Mouse (Mus musculus): ENCODE results near the gene Gm45713. TPM values are rescaled to one million over a fixed set of nuclear protein-coding genes. Genes with fewer than 3 reads are reported as not detected.
"Not testable (repeated sequence)": the region's sequence is repeated elsewhere in the genome, so short reads cannot be mapped to it uniquely, and the experiment has no call there.

The Gm45713 gene
- polyA plus RNA-seq, 1 experiment from 2014 or later: 0.20 TPM

DNA sequence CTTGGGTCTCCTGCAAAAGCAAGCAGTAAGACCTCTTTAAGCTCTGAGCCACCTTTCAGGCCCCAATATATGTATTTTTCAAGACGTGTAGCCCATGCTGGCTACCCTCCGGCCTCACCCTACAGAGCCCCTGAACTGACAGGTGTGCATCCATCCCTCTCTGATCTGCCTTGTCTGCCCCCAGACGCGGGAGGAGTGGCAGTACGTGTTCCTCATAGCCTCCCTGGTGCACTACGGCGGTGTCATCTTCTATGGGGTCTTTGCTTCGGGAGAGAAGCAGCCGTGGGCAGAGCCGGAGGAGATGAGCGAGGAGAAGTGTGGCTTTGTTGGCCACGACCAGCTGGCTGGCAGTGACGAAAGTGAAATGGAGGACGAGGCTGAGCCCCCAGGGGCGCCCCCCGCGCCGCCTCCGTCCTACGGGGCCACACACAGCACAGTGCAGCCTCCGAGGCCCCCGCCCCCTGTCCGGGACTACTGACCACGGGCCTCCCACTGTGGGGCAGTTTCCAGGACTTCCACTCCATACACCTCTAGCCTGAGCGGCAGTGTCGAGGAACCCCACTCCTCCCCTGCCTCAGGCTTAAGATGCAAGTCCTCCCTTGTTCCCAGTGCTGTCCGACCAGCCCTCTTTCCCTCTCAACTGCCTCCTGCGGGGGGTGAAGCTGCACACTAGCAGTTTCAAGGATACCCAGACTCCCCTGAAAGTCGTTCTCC is 38.7 kb upstream of the Gm45713 start:
- Histone ChIP-seq H3K4me1 (peaks cover 21% of the 10 kb centered on the region), H3K9me3 (peaks cover 8% of the 10 kb centered on the region), H3K4me3 (peak overlapping the region; percentile 21), H3K4me2 (peak overlapping the region; percentile 39), H3K36me3 (no peaks in the 10 kb centered on the region), H3K9ac (peak overlapping the region; percentile 51), H3K27ac (no peak overlapping the region), H3K27me3 (peaks cover 96% of the 10 kb centered on the region)
- WGBS: 2% methylated on average over 29 of the region's 29 CpGs
- ATAC-seq (ENCODE audit: insufficient number of reproducible peaks, insufficient read depth, low FRiP score, low TSS enrichment, low read depth): no peak

DNA sequence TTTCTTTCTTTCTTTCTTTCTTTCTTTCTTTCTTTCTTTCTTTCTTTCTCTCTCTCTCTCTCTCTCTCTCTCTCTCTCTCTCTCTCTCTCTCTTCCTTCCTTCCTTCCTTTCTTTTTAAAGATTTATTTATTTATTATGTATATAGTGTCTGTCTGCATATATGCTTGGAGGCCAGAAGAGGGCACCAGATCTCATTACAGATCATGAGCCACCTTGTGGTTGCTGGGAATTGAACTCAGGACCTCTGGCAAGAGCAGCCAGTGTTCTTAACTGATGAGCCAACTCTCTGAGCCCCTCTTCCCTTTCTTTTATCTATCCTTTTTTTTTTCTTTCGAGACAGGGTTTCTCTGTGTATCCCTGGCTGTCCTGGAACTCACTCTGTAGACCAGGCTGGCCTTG is 37.7 kb upstream of the Gm45713 start:
- not testable (repeated sequence) for H3K4me2 ChIP-seq

GRCm38 (mm10) chr7:45172974-45173373 is 36.9 kb upstream of the Gm45713 start:
- H3K27me3 ChIP-seq: peaks cover 96% of the 10 kb centered on the region
- 56% methylated on average over 7 of the region's 7 CpGs for WGBS

More for the DNA sequence above, 37.7 kb upstream of the Gm45713 start:
- Histone ChIP-seq H3K9me3 (peaks cover 16% of the 10 kb centered on the region), H3K4me1 (peaks cover 22% of the 10 kb centered on the region), H3K27me3 (peaks cover 96% of the 10 kb centered on the region)
- H3K36me3 ChIP-seq; H3K9ac ChIP-seq; H3K4me3 ChIP-seq; H3K27ac ChIP-seq; ATAC-seq (ENCODE audit: insufficient number of reproducible peaks, insufficient read depth, low FRiP score, low TSS enrichment, low read depth): not testable (repeated sequence)
- WGBS: 67% methylated on average over 1 of the region's 1 CpGs

GRCm38 (mm10) chr7:45169495-45169894 is 33.5 kb upstream of the Gm45713 start:
- Histone ChIP-seq H3K27me3 (peaks cover 96% of the 10 kb centered on the region), H3K36me3 (no peaks in the 10 kb centered on the region), H3K4me1 (peaks cover 5% of the 10 kb centered on the region), H3K4me2 (no peak overlapping the region), H3K9ac (no peak overlapping the region), H3K27ac (no peak overlapping the region), H3K4me3 (no peak overlapping the region), H3K9me3 (peaks cover 19% of the 10 kb centered on the region)
- no peak for ATAC-seq (ENCODE audit: insufficient number of reproducible peaks, insufficient read depth, low FRiP score, low TSS enrichment, low read depth)
- WGBS: 87% methylated on average over 3 of the region's 3 CpGs

More at GRCm38 (mm10) chr7:45172974-45173373, 36.9 kb upstream of the Gm45713 start:
- Histone ChIP-seq H3K4me2 (no peak overlapping the region), H3K4me1 (peaks cover 25% of the 10 kb centered on the region), H3K27ac (no peak overlapping the region), H3K9me3 (peaks cover 16% of the 10 kb centered on the region), H3K36me3 (no peaks in the 10 kb centered on the region), H3K9ac (no peak overlapping the region), H3K4me3 (no peak overlapping the region)
- ATAC-seq (ENCODE audit: insufficient number of reproducible peaks, insufficient read depth, low FRiP score, low TSS enrichment, low read depth): no peak

GRCm38 (mm10) chr7:45168656-45169055 is 32.6 kb upstream of the Gm45713 start:
- Histone ChIP-seq H3K4me1 (peaks cover 9% of the 10 kb centered on the region), H3K9me3 (peaks cover 19% of the 10 kb centered on the region), H3K4me2 (no peak overlapping the region), H3K27me3 (peaks cover 96% of the 10 kb centered on the region), H3K9ac (no peak overlapping the region), H3K36me3 (no peaks in the 10 kb centered on the region), H3K27ac (no peak overlapping the region), H3K4me3 (no peak overlapping the region)
- ATAC-seq (ENCODE audit: insufficient number of reproducible peaks, insufficient read depth, low FRiP score, low TSS enrichment, low read depth): no peak
- 6% methylated on average over 24 of the region's 24 CpGs for WGBS

- no peak for ATAC-seq (ENCODE audit: insufficient number of reproducible peaks, insufficient read depth, low FRiP score, low TSS enrichment, low read depth)
- H3K4me3 ChIP-seq: no peak overlapping the region
- H3K27ac ChIP-seq: no peak overlapping the region
- no peaks in the 10 kb centered on the region for H3K36me3 ChIP-seq
- H3K9ac ChIP-seq: 0 out of 2 replicates have a peak overlapping the region, but pooled peaks have one; percentile 3
- WGBS: 4% methylated on average over 19 of the region's 19 CpGs
- no peak overlapping the region for H3K4me2 ChIP-seq
- H3K27me3 ChIP-seq: peaks cover 98% of the 10 kb centered on the region
- peaks cover 11% of the 10 kb centered on the region for H3K4me1 ChIP-seq
- peaks cover 19% of the 10 kb centered on the region for H3K9me3 ChIP-seq
Observed at GRCm38 (mm10) chr7:45167761-45168445, 31.9 kb upstream of the Gm45713 start.

GRCm38 (mm10) chr7:45166950-45167401 is 30.9 kb upstream of the Gm45713 start:
- peaks cover 16% of the 10 kb centered on the region for H3K4me1 ChIP-seq
- no peak overlapping the region for H3K27ac ChIP-seq
- H3K36me3 ChIP-seq: no peaks in the 10 kb centered on the region
- no peak overlapping the region for H3K4me2 ChIP-seq
- peaks cover 19% of the 10 kb centered on the region for H3K9me3 ChIP-seq
- no peak for ATAC-seq (ENCODE audit: insufficient number of reproducible peaks, insufficient read depth, low FRiP score, low TSS enrichment, low read depth)
- WGBS: 26% methylated on average over 10 of the region's 10 CpGs
- H3K4me3 ChIP-seq: no peak overlapping the region
- no peak overlapping the region for H3K9ac ChIP-seq
- H3K27me3 ChIP-seq: peaks cover 96% of the 10 kb centered on the region

- H3K4me1 ChIP-seq: peaks cover 16% of the 10 kb centered on the region
- H3K27me3 ChIP-seq: peaks cover 85% of the 10 kb centered on the region
- no peak overlapping the region for H3K4me3 ChIP-seq
- H3K36me3 ChIP-seq: peaks cover 6% of the 10 kb centered on the region; the same call in 1 of the 2 replicates
- no peak overlapping the region for H3K9ac ChIP-seq
- 40% methylated on average over 11 of the region's 11 CpGs for WGBS
- peaks cover 19% of the 10 kb centered on the region for H3K9me3 ChIP-seq
- no peak for ATAC-seq (ENCODE audit: insufficient number of reproducible peaks, insufficient read depth, low FRiP score, low TSS enrichment, low read depth)
- H3K4me2 ChIP-seq: no peak overlapping the region
- H3K27ac ChIP-seq: no peak overlapping the region
Observed at GRCm38 (mm10) chr7:45165701-45166100, 29.7 kb upstream of the Gm45713 start.

- Histone ChIP-seq H3K9me3 (peaks cover 12% of the 10 kb centered on the region), H3K4me3 (no peak overlapping the region), H3K27me3 (peaks cover 76% of the 10 kb centered on the region), H3K27ac (no peak overlapping the region), H3K36me3 (peaks cover 14% of the 10 kb centered on the region), H3K9ac (no peak overlapping the region), H3K4me1 (peaks cover 16% of the 10 kb centered on the region), H3K4me2 (no peak overlapping the region)
- no peak for ATAC-seq (ENCODE audit: insufficient number of reproducible peaks, insufficient read depth, low FRiP score, low TSS enrichment, low read depth)
- WGBS: 66% methylated on average over 5 of the region's 5 CpGs
Observed at GRCm38 (mm10) chr7:45164833-45165232, 28.8 kb upstream of the Gm45713 start.

GRCm38 (mm10) chr7:45163735-45164490 is 27.9 kb upstream of the Gm45713 start, which contains the start of gene Slc17a7:
Slc17a7 (plus strand) TSS chr7:45163949.
- WGBS: under 1% methylated on average over 40 of the region's 41 CpGs
- Histone ChIP-seq H3K27me3 (peaks cover 67% of the 10 kb centered on the region), H3K9me3 (peaks cover 3% of the 10 kb centered on the region; the same call in 1 of the 2 replicates), H3K4me3 (peak within 1 kb of the TSS; percentile 47), H3K27ac (no peak within 1 kb of the TSS), H3K4me2 (peak within 1 kb of the TSS; percentile 73), H3K9ac (peak within 1 kb of the TSS; percentile 67), H3K4me1 (peaks cover 16% of the 10 kb centered on the region), H3K36me3 (peaks cover 23% of the 10 kb centered on the region)
- no peak for ATAC-seq (ENCODE audit: insufficient number of reproducible peaks, insufficient read depth, low FRiP score, low TSS enrichment, low read depth)

- Histone ChIP-seq H3K9ac (no peak overlapping the region), H3K4me3 (no peak overlapping the region), H3K27ac (no peak overlapping the region), H3K36me3 (peaks cover 32% of the 10 kb centered on the region), H3K27me3 (peaks cover 59% of the 10 kb centered on the region), H3K4me2 (peak overlapping the region; percentile 73; the same call in 1 of the 2 replicates), H3K4me1 (peaks cover 12% of the 10 kb centered on the region), H3K9me3 (peaks cover 3% of the 10 kb centered on the region; the same call in 1 of the 2 replicates)
- no peak for ATAC-seq (ENCODE audit: insufficient number of reproducible peaks, insufficient read depth, low FRiP score, low TSS enrichment, low read depth)
- WGBS: 68% methylated on average over 9 of the region's 9 CpGs
Observed at GRCm38 (mm10) chr7:45162996-45163615, 27.1 kb upstream of the Gm45713 start.

Measured in embryonic facial prominence, embryonic 13.5 days (tissue).